Mouse (Mus musculus) liver, postnatal 0 days (tissue): ENCODE data around the gene Snx27. TPM values are rescaled to one million over a fixed set of nuclear protein-coding genes. Genes with fewer than 3 reads are reported as not detected.

Source experiments
- ATAC-seq: fragments of 200-750 bp; cut with Nextera tagmentation; 2 replicates; pipeline ENCODE4 v1.8.0; 2017; ENCODE audit warnings: mild to moderate bottlenecking, moderate library complexity
- DNase-seq: peaks from one replicate; pipeline ENCODE4 v3.0.0-alpha.2; 2016
- H3K27ac ChIP-seq: fragments of 300-500 bp; sonication (generic); 2 replicates; pipeline ENCODE4 v1.5.1; 2014; ENCODE audit warnings: antibody characterized with exemption, moderate library complexity, mild to moderate bottlenecking, low read depth
- H3K27me3 ChIP-seq: fragments of 300-500 bp; sonication (generic); 2 replicates; pipeline ENCODE4 v1.6.1; 2014; ENCODE audit warnings: low read length, control low read depth, mixed read lengths; ENCODE audit not compliant: insufficient read depth
- H3K36me3 ChIP-seq: fragments of 300-500 bp; sonication (generic); replicated peaks from 2 replicates; pipeline ENCODE4 v1.6.1; 2014; ENCODE audit warnings: mild to moderate bottlenecking, control low read depth, low read length, moderate library complexity, mixed read lengths; ENCODE audit not compliant: insufficient read depth
- H3K4me1 ChIP-seq: fragments of 300-500 bp; sonication (generic); 2 replicates; pipeline ENCODE4 v1.6.1; 2014; ENCODE audit warnings: antibody characterized with exemption, mild to moderate bottlenecking, control low read depth; ENCODE audit not compliant: insufficient read depth
- H3K4me2 ChIP-seq: fragments of 300-500 bp; sonication (generic); 2 replicates; pipeline ENCODE4 v1.6.1; 2014; ENCODE audit warnings: low read depth, mild to moderate bottlenecking, low read length, moderate library complexity, mixed read lengths
- H3K4me3 ChIP-seq: fragments of 300-500 bp; sonication (generic); 2 replicates; pipeline ENCODE4 v1.5.1; 2014; ENCODE audit warnings: low read depth, low read length
- H3K9ac ChIP-seq: fragments of 300-500 bp; sonication (generic); replicated peaks from 2 replicates; pipeline ENCODE4 v1.6.1; 2014; ENCODE audit warnings: mild to moderate bottlenecking, moderate library complexity
- H3K9me3 ChIP-seq: fragments of 300-500 bp; sonication (generic); 2 replicates; pipeline ENCODE4 v1.6.1; 2016; ENCODE audit warnings: mild to moderate bottlenecking, control low read depth, low read length, mixed read lengths
- CTCF ChIP-seq: sonication (generic); IDR thresholded peaks from 2 replicates; pipeline ENCODE4 v1.5.1; 2016; ENCODE audit warnings: antibody characterized with exemption, low read depth
- EP300 ChIP-seq: IDR thresholded peaks from 2 replicates; pipeline ENCODE4 v1.6.1; 2016; ENCODE audit warnings: antibody characterized with exemption, low read depth, mild to moderate bottlenecking
- WGBS: fragments of 180-500 bp; shearing (Covaris S2); extraction: QIAGEN DNeasy Blood & Tissue Kit; methylation state at CpG from one replicate; pipeline ENCODE4 v1.1.7; 2014; ENCODE audit not compliant: insufficient replicate concordance; 5-methylcytosine and 5-hydroxymethylcytosine counted together
- polyA plus RNA-seq: library from polyadenylated mRNA; unstranded; fragments of >200 nt; fragmentation: Nextera tagmentation; extraction: Ambion mirVana; gene quantifications from 2 replicates; pipeline ENCODE4 v1.2.1, GENCODE M21; 2015

Snx27 gene
- polyA plus RNA-seq, 1 experiment from 2014 or later = 9.9 TPM

DNA sequence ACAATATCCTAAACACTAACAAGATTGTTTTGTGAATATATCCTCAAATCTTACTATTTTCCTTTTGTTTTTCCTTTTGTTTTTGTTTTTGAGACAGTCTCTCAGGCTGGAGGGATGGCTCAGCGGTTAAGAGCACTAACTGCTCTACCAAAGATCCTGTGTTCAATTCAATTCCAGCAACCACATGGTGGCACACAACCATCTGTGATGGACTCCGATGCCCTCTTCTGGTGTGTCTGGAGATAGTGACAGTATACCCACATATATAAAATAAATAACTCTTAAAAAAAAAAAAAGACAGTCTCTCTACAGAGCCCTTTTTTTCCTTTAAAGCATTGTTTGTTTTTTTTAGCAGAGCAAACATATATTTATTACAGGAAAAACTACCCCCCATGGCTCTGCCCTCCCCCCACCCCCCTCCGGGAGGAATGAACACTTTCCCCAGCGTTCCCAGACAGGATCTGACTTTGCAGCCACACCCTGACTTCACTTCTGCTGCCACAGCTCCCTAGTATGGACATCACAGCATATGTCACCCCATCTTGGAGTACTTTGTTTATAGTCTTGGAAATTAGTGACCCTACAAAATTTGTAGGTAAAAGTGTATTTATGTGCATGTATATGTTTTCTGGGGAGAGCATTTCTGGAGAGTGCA is 18.0 kb downstream of the Snx27 start:
- WGBS = 72% methylated on average over 4 of the region's 4 CpGs

DNA sequence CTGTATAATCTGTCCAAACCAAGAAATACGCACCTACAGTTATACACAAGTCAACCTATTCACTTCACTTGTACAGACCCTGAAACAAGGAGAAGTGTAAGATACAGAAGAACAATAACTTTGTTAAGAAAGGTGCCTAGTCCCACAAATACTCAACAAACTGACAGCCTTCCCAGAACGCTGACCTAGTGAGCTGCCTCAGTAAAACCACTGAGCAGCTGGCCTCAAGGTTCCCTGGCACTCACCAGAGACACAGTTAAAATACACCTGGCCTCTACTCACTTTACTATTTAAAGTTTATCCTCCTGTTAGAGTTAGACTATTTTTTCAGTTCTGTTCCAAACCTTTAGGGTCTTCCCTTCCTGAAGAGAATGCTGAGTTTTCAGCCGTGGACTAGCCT is 19.4 kb downstream of the Snx27 start:
- H3K9me3 ChIP-seq = no peaks in the 10 kb centered on the region
- H3K27ac ChIP-seq = no peak overlapping the region
- H3K9ac ChIP-seq = no peak overlapping the region
- no peak overlapping the region for H3K4me3 ChIP-seq
- TF ChIP-seq EP300 (no peak), CTCF (no peak)
- H3K27me3 ChIP-seq = no peaks in the 10 kb centered on the region
- H3K36me3 ChIP-seq = peaks cover 16% of the 10 kb centered on the region
- no peak for ATAC-seq
- H3K4me1 ChIP-seq = no peaks in the 10 kb centered on the region
- H3K4me2 ChIP-seq = no peak overlapping the region
- 86% methylated on average over 3 of the region's 3 CpGs for WGBS
- no peak for DNase-seq

More for the DNA sequence above, 18.0 kb downstream of the Snx27 start:
- H3K27me3 ChIP-seq = no peaks in the 10 kb centered on the region
- no peaks in the 10 kb centered on the region for H3K9me3 ChIP-seq
- no peak for DNase-seq
- no peaks in the 10 kb centered on the region for H3K4me1 ChIP-seq
- no peak overlapping the region for H3K9ac ChIP-seq
- no peak overlapping the region for H3K27ac ChIP-seq
- H3K4me3 ChIP-seq = no peak overlapping the region
- TF ChIP-seq CTCF (0 out of 2 replicates have a peak, but pooled peaks have one; percentile 1), EP300 (no peak)
- ATAC-seq = no peak
- no peak overlapping the region for H3K4me2 ChIP-seq
- H3K36me3 ChIP-seq = peaks cover 9% of the 10 kb centered on the region

DNA sequence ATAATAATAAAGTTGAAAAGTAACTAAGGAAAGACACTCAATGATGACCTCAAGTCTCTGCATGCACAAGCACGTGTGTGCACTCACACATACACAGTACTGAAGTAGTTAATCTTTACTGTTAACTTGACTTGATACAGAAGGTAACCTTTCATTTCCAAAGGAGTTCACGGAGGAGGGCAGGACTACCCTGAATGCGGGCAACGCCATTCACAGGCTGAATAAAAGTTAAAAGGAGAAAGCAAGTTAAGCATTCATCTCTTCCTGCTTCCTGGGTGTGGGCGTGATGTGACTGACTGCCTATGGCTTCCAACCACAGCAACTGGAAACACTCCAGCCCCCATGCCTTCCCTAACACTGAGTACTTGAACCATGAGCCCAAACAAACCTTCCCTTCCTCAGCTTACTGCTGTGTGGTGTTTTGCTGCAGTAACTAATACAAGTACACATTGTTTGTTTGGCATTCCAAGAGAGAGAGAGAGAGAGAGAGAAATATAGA is 22.5 kb downstream of the Snx27 start:
- Histone ChIP-seq H3K4me1 (no peaks in the 10 kb centered on the region), H3K36me3 (peaks cover 16% of the 10 kb centered on the region), H3K27me3 (no peaks in the 10 kb centered on the region), H3K4me2 (no peak overlapping the region), H3K9ac (no peak overlapping the region), H3K27ac (no peak overlapping the region), H3K4me3 (no peak overlapping the region), H3K9me3 (no peaks in the 10 kb centered on the region)
- ATAC-seq (no peak), DNase-seq (no peak)
- TF ChIP-seq CTCF = no peak
- TF ChIP-seq EP300 = no peak
- WGBS = 77% methylated on average over 5 of the region's 5 CpGs

DNA sequence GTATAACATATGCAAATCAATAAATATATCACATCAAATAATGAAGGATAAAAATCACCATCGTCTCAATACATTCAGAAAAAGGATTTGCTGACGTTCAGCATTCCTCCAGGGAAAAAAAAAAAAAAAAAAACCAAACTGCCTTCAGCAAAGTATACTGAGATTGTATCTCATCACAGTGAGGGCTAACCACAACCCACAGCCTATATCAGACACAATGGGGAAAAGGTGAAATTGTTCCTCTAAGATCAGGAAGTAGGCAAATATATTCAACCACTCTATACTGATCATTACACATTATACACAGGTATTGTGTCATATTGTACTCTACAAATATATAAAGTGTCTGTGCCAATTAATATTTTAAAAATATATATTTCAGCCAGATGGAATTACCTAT is 33.5 kb downstream of the Snx27 start:
- H3K27ac ChIP-seq = no peak overlapping the region
- H3K9me3 ChIP-seq = no peaks in the 10 kb centered on the region
- ATAC-seq (no peak), DNase-seq (no peak)
- H3K36me3 ChIP-seq = 0 out of 2 replicates have a peak, but pooled peaks cover 3% of the 10 kb centered on the region
- H3K9ac ChIP-seq = no peak overlapping the region
- TF ChIP-seq EP300 = no peak
- TF ChIP-seq CTCF = no peak
- 70% methylated on average over 2 of the region's 2 CpGs for WGBS
- no peaks in the 10 kb centered on the region for H3K27me3 ChIP-seq
- no peak overlapping the region for H3K4me2 ChIP-seq
- H3K4me3 ChIP-seq = no peak overlapping the region
- H3K4me1 ChIP-seq = no peaks in the 10 kb centered on the region

DNA sequence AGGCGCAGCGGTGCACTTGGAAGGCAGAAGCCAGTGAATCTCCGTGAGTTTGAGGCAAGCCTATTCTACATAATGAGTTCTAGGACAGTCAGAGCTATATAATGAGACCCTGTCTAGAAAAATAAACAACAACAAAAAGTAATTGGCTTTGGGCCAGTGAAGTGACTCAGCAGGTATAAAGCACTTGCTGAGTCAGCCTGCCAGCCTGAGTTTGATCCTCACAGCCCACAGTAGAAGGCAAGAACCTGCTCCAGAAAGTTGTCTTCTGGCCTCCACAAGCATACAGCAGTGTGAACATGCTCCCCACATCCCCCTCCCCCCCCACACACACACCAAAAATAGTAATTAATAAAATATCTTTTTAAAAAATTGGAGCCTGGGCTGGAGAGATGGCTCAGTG is 45.3 kb downstream of the Snx27 start:
- 92% methylated on average over 3 of the region's 3 CpGs for WGBS
- ATAC-seq = peak; percentile 49
- no peaks in the 10 kb centered on the region for H3K36me3 ChIP-seq
- H3K27me3 ChIP-seq = no peaks in the 10 kb centered on the region
- no peaks in the 10 kb centered on the region for H3K9me3 ChIP-seq
- no peak overlapping the region for H3K4me2 ChIP-seq
- no peak overlapping the region for H3K9ac ChIP-seq
- H3K4me1 ChIP-seq = no peaks in the 10 kb centered on the region
- no peak for TF ChIP-seq EP300
- no peak for TF ChIP-seq CTCF
- no peak overlapping the region for H3K27ac ChIP-seq
- H3K4me3 ChIP-seq = no peak overlapping the region
- DNase-seq = peak; percentile 20

DNA sequence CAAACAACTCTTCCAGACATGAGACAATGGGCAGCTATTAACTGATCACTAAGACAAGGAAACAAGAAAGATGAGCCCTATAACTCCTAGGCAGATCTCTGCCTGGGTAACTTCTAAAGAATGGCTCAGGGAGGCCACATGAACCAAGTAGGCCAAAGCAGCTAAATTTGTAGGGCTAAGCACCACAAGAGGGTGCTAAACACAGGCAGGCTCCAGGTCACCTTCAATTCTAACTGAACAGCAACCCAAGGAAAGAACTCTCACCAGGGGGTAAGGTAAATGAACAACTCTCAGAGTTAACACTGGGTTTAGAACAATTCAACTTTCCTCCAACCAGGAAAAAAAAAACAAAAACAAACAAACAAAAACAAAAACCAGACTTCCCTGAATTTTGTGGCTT is 48.5 kb downstream of the Snx27 start:
- no peak overlapping the region for H3K27ac ChIP-seq
- H3K4me1 ChIP-seq = no peaks in the 10 kb centered on the region
- no peak overlapping the region for H3K9ac ChIP-seq
- H3K4me2 ChIP-seq = no peak overlapping the region
- no peaks in the 10 kb centered on the region for H3K9me3 ChIP-seq
- ATAC-seq (no peak), DNase-seq (peak; percentile 24)
- no peaks in the 10 kb centered on the region for H3K27me3 ChIP-seq
- H3K4me3 ChIP-seq = no peak overlapping the region
- peaks cover 2% of the 10 kb centered on the region; the same call in 1 of the 2 replicates for H3K36me3 ChIP-seq
- TF ChIP-seq CTCF (peak; percentile 72), EP300 (no peak)
